Mouse (Mus musculus) olfactory bulb, adult 2 months (tissue): ENCODE data around the gene Tcta.

ENCODE experiments used
- CTCF ChIP-seq: fragments of 200-500 bp; IDR thresholded peaks from 2 replicates; pipeline ENCODE4 v1.5.1; 2012; ENCODE audit warnings: low read depth, mild to moderate bottlenecking, low read length, moderate library complexity; ENCODE audit not compliant: insufficient read depth
- POLR2A ChIP-seq: fragments of 200-500 bp; IDR thresholded peaks from 2 replicates; pipeline ENCODE4 v1.6.1; 2012; ENCODE audit warnings: mild to moderate bottlenecking, low read depth, low read length, moderate library complexity; ENCODE audit not compliant: insufficient read depth

GRCm38 (mm10) chr9:108273485-108273884 is 32.5 kb downstream of the Tcta start:
- TF ChIP-seq POLR2A (no peak), CTCF (no peak)
